Mouse (Mus musculus) urinary bladder, adult 18-20 months (tissue): ENCODE measurements around the gene Pear1.
"Not testable (repeated sequence)": the region's sequence is repeated elsewhere in the genome, so short reads cannot be mapped to it uniquely, and the experiment has no call there.

Experiments
- DNase-seq, 2 experiments: peaks; one replicate each; pipeline ENCODE4 v3.0.0; 2022; ENCODE audit warnings: low spot score in 2 of 2, mixed read lengths in 2 of 2

Gene Pear1

DNA sequence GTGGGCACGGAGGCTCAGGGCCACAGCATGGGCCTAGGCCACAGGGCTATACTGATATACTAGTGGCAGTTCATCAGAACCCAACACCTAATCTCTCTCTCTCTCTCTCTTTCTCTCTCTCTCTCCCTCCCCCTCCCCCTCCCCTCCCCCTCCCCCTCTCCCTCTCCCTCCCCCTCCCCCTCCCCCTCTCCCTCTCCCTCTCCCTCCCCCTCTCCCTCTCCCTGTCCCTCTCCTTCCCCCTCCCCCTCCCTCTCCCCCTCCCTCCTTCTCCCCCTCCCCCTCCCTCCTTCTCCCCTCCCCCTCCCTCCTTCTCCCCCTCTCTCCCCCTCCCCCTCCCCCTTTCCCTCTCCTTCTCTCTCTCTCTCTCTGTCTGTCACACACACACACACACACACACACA, at the start of gene Pear1:
Gene Pear1, minus strand, starts transcription at position 101 of the 400 bp plus-strand sequence.
- DNase-seq: not testable (repeated sequence)

DNA sequence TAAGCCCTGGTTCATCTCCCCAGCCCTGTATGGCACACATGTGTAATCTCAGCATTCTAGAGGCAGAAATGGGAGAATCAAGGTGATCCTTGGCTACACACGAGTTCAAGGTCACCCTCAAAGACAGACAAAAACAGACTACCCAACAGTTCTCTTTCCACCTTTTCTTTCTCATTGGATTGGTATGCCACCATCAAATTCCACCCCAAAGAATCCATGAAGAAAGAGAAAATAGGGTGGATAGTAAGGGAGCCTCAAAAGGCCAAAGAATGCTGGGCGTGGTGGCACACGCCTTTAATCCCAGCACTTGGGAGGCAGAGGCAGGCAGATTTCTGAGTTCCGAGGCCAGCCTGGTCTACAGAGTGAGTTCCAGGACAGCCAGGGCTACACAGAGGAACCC, 40.0 kb upstream of the Pear1 start:
- not testable (repeated sequence) for DNase-seq

- peak; percentile 28 to 33 for DNase-seq
Observed at GRCm38 (mm10) chr3:87859813-87860212, 35.7 kb upstream of the Pear1 start.

DNA sequence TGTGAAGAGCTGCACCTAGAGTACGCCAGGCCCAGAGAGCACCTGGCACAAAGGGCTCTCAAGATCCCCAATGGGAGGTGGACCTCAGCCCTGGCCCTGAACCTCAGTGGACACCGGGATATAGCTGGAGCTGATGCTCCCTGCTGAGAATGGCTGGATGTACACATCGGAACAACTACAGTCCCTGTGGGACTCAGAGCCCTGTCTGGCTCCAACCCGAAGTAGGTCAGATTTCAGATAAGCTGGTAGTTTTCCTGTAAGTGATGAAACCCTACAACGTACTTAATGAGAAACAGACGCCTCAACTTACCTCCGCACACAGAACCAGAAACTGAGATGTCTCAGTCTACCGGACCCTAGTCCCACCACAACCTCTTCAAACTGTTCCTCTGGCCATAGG, 33.6 kb upstream of the Pear1 start:
- no peak for DNase-seq

GRCm38 (mm10) chr3:87855936-87856335, 31.8 kb upstream of the Pear1 start:
- no peak for DNase-seq

GRCm38 (mm10) chr3:87854795-87855568, 30.9 kb upstream of the Pear1 start:
- no peak for DNase-seq

DNA sequence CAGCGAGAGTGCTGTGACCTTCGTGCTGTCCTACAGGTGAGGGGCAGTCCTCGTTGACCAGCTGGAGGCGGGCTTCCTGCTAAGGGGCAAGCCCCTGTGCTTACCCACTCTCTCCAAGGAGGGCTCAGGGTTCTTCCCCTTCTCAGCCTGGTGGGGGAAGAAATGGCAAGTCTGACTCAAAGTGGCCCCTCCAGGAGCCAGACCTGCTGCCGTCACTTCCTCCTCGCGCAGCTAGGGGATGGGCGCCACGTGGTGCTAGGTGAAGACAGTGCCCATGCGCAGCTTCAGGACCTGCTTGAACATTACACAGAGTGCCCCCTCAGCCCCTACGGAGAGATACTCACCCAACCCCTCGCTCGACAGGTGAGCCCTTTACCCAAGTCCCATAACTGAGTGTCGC, 25.0 kb upstream of the Pear1 start:
- no peak for DNase-seq

DNA sequence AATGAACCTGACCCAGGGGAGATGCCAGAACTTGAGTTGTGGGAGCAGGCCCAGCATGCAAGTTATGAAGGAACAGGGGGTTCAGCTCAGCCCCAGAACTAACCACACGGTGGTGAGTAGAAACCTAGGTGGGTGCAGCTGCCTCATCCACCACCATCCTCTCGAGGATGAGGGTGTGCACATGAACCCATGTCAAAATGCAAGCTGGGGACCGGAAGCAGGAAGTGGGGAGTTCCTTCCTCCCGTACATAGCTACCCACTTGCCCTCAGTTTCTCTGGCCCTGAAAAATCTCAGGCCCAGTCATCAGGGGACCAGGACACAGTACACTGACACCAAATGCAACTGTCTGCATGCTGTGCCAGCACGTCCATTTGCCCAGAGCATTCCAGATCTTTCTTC, 23.6 kb upstream of the Pear1 start:
- DNase-seq: no peak

DNA sequence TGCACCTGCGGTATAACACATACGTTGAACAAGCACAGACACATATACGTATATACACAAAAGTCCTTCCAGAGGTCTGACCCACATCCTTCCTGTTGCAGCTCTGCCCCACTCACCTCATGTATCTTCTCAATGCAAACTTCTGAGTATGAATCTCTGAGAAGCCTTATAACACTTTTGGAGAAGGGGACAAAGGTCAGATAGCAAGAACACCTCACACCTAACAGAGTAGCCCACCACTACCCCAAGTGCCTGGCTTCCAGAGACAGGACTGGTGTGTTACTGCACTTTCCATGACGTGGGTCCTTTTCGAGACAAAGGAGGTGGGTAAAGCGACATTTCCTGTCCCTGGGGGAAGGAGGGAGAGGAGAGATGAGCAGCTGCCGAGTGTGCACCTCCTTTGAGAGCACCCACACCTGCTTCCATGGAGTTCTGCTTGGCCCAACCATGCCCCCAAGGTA, 22.6 kb upstream of the Pear1 start, which contains the start of gene Sh2d2a:
Gene Sh2d2a, plus strand, starts transcription at position 106 of the 461 bp plus-strand sequence.
- DNase-seq: no peak

DNA sequence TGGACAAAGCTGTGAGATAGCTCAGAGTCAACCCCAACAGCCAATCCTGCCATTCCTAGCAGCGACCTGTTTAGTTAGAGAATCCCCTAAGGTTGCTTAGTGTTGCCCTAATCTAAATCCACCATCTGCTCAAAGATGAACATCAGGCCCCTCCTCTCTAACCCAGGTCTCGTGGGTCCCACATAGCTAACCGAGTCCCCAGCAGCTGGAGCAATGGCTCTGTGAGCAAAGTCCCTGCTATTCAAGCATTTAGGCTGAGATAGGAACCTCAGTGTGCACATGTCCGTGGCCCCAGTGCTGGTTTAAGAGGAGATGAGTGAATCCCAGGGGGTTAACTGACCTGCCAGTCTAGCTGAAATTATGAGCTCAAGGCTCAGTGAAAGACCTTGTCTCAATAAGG, 22.1 kb upstream of the Pear1 start:
- DNase-seq: no peak

DNA sequence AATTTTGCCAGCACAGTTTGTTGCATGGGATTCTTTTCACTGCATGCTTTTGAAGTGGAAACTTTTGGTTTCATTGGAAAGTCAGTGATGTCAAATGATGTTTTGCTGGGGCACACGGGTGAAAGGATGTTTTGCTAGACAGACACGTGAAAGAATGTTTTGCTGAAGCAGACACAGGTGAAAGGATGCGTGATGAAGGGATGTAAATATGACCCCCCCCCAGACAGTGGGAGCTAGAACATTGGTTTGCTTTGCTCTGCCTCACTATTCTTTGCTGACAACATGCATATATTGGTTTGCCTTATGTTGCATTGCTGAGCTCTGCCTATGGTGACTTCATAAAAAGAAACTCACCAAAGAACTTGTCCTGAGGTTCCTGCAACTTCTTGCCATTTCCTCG, 20.9 kb upstream of the Pear1 start:
- DNase-seq: no peak

- no peak for DNase-seq
Observed at GRCm38 (mm10) chr3:87840858-87841257, 16.8 kb upstream of the Pear1 start.

DNA sequence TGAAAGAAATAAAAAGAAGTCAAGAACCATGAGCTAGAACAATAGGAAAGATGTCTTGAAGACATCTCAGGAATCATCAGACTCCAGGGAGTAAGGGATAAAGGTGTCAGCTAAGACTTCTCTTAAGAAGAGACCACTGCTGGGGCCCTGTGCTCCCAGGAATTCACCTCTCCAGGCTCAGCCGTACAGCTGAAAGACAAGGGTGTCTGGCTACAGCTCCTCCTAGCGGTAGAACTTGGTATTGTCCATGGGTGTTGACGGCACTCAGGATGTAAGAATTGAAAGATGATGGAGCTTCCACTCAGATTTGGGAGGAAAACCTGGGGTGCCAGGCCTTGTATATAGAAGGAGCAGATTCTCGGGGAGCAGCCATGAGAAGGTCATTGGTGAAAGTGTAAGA, 14.5 kb upstream of the Pear1 start:
- peak; percentile 43 to 71 for DNase-seq

- DNase-seq: no peak
Observed at GRCm38 (mm10) chr3:87833482-87833881, 9.4 kb upstream of the Pear1 start.

DNA sequence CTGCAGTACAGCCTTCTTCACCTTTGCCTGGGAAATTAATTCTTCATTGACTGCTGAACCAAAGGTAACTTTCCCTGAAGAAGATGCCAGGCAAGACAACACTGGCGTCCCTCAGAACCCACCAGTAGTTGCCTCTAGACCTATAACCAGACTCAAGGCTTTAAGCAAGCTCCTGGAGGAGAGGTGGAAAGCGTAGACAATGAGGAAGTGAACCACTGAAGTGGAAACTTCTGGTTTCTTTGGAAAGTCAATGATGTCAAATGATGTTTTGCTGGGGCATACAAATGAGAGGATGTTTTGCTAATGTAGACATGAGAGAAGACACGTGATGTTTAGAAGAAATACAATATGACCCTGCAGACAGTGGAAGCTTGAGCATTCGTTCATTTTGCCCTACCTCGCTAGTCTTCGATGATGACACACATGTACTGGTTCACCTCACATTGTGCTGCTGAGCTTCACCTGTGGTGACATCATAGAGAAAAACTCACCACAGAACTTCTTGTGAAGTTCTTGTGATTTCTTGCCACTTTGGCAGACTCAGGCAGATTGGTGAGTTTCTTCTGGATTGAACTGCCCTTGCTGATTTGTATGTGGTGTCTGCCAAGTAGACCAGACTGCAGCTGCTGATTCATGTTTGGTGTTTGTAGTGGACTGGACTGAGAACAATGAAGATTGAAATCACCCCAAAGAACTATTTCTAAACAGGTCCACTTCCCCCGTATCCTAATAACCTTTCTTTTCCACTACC, 8.2 kb upstream of the Pear1 start:
- DNase-seq: no peak

DNA sequence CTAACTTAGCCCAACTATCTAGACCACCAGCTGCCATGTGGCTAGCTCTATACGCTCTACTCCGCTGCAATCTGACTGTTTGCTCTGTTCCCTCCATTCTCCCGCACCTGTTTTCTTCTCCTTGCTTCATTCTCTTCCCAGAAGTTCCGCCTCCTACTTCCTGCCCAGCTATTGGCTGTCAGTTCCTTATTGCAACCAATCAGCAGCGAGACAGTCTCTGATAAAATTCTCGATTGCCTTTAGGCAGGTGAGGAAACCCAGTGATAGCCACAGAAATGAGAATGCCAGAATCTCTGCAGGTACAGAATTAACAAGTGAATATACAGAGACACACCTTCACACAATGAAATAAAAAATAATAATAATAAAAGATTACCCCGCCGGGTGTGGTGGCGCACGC, 4.9 kb upstream of the Pear1 start:
- DNase-seq: no peak

DNA sequence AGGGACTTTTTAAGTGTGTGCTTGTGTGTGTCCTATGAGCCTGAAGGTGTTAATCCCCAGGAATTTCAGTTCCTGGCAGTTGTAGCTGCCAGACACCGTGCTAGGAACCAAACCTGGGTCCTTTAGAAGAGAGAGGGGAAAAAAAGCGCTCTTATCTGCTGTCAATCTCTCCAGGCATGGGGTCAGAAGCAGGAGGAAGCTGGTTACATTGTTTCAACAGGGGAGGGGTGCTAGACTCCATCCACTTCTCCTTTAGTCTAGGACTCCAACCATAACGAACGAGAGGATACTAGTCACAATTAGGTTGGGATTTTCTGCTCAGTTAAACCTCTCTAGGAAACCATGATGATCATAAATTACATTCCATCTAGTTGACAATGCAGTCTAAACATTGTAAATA, 4.3 kb upstream of the Pear1 start:
- no peak for DNase-seq

GRCm38 (mm10) chr3:87818226-87818625, 5.9 kb downstream of the Pear1 start:
- no peak for DNase-seq

DNA sequence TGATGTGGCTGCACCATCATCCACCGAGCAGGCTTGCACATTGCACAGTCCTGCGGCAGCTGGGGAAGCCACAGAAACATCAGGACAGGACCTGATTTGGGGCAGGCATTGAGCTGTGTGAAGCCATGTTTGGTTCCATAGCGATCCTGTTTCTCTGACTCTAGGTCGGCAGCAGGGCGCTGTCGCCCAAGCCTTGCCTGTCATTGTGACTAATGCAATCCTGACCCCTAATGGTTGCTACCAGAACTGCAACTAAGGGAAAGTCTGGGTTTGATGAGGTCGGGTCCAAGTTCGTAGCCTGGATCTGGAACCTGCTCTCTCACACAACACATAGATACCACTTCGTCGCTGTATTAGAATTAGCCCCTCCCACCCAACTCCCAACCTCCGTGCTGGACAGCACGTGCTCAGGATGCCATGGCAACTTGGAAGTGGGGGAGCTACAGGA, 7.4 kb downstream of the Pear1 start:
- peak; percentile 42 to 54 for DNase-seq

DNA sequence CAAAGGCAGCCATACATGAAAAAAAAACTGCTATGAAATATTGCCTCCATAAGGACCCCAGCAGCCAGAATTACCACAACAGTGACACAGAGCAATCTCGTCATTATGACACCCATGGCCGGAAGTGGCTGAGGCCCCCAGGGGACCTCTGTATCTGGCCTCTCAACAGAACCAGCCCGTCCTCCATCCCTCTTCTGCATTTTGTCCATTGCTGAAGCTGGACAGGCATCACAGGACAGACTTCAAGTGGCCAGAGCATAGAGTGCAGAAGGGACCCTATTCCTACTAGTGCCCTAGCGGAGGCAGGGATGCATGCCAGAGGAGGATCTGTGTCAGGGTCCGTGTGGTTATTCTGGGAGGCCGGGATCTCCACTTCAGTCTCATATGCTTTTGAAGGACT, 7.9 kb downstream of the Pear1 start:
- DNase-seq: no peak

DNA sequence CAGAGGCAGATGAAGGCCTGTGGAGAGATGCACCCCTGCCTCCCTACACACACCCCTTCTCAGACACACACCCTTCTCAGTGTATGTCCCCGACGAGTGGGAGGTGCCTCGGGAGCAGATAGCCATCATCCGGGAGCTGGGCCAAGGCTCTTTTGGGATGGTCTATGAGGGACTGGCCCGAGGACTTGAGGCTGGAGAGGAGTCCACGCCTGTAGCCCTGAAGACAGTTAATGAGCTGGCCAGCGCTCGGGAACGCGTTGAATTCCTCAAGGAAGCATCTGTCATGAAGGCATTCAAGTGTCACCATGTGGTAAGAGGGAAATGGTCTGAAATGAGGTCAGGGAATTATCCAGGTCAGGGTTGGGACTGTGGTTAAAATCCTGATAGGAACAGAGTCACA, 11.2 kb downstream of the Pear1 start:
- no peak for DNase-seq

- DNase-seq: no peak
Observed at GRCm38 (mm10) chr3:87812413-87812812, 11.7 kb downstream of the Pear1 start.

DNA sequence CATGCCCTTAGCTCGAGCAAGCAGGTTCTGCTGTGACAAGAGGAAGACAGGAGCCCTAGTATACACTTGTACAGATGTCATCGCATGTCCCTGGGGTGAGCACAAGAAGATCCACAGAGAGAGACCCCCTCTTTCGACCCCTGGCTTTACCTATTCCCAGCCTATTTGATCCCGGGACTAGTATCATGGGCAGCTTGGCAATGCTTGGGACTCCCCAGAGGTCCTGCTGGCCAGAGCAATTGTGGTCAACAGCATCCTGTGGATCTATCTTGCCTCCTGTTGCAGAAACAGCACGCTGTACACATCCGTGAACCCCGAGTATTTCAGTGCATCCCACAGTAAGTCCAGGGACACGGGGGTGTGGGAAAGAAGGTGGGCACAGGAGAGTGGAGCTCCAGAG, 12.8 kb downstream of the Pear1 start:
- DNase-seq: no peak
